Mouse (Mus musculus) limb, embryonic 12.5 days (tissue): ENCODE results near the gene Ncapg2. TPM values are rescaled to one million over a fixed set of nuclear protein-coding genes. Genes with fewer than 3 reads are reported as not detected.
A peak's percentile ranks its signal among the peaks of the same experiment; 100 is the strongest.

ENCODE experiments used
- ATAC-seq: fragments of 200-750 bp; cut with Nextera tagmentation; 2 replicates; pipeline ENCODE4 v1.8.0; 2017; ENCODE audit warnings: low read depth, moderate TSS enrichment; ENCODE audit not compliant: insufficient number of reproducible peaks, insufficient read depth, low FRiP score, low TSS enrichment
- H3K27ac ChIP-seq: fragments of 300-500 bp; sonication (generic); 2 replicates; pipeline ENCODE4 v1.5.1; 2016; ENCODE audit warnings: mild to moderate bottlenecking, moderate library complexity
- H3K27me3 ChIP-seq: fragments of 300-500 bp; sonication (generic); 2 replicates; pipeline ENCODE4 v1.6.1; 2016; ENCODE audit warnings: mild to moderate bottlenecking, moderate library complexity
- H3K36me3 ChIP-seq: fragments of 300-500 bp; sonication (generic); 2 replicates; pipeline ENCODE4 v1.6.1; 2016; ENCODE audit warnings: mild to moderate bottlenecking, moderate library complexity
- H3K4me1 ChIP-seq: fragments of 300-500 bp; sonication (generic); replicated peaks from 2 replicates; pipeline ENCODE4 v1.6.1; 2016
- H3K4me2 ChIP-seq: fragments of 300-500 bp; sonication (generic); 2 replicates; pipeline ENCODE4 v1.6.1; 2016; ENCODE audit warnings: mild to moderate bottlenecking, moderate library complexity
- H3K4me3 ChIP-seq: fragments of 300-500 bp; sonication (generic); replicated peaks from 2 replicates; pipeline ENCODE4 v1.5.1; 2016; ENCODE audit warnings: mild to moderate bottlenecking
- H3K9ac ChIP-seq: fragments of 300-500 bp; sonication (generic); replicated peaks from 2 replicates; pipeline ENCODE4 v1.6.1; 2016; ENCODE audit warnings: mild to moderate bottlenecking, moderate library complexity
- H3K9me3 ChIP-seq: fragments of 300-500 bp; sonication (generic); 2 replicates; pipeline ENCODE4 v1.6.1; 2016; ENCODE audit warnings: mild to moderate bottlenecking, moderate library complexity
- WGBS: fragments of 180-500 bp; shearing (Covaris S2); methylation state at CpG from one replicate; pipeline ENCODE4 v1.1.7; 2016; 5-methylcytosine and 5-hydroxymethylcytosine counted together
- polyA plus RNA-seq: library from polyadenylated mRNA; unstranded; fragments of >200 nt; fragmentation: Nextera tagmentation; extraction: Ambion mirVana; gene quantifications from 2 replicates; pipeline ENCODE4 v1.2.1, GENCODE M21; 2016

Ncapg2 gene
- polyA plus RNA-seq, 1 experiment from 2014 or later, result 53.0 TPM

DNA sequence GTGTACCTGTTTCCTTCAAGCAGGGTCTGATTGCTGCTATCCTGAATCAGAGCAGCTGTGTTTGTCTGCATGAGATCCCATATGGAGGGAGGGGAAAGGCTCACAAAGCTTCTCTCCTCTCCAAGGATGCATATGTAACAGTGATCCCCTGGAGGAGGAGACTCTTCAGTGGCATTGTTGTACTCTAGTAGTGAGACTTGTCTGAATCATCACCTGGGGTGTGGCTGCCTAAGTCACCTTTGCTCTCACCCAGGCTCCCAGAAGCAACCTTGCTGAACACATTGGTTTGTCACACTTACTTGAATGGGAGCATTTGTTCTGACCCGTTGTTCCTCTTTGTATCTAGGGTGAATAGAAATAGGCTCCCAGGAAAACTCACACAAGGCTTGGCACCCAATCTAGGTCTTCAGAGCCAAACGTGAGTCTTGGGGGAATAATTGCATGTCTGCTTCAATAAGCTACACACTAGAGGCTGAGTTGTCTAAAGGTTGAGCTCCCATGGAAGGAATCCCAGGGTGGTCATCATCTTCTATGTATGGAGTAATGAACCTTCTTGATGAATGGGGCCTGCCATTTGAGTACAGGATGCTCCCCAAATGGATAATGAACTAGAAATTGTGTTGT is 9.0 kb upstream of the Ncapg2 start:
- ATAC-seq, result no peak
- no peaks in the 10 kb centered on the region for H3K27me3 ChIP-seq
- no peak overlapping the region for H3K9ac ChIP-seq
- peaks cover 18% of the 10 kb centered on the region for H3K9me3 ChIP-seq
- H3K4me1 ChIP-seq, result no peaks in the 10 kb centered on the region
- no peak overlapping the region for H3K4me3 ChIP-seq
- no peaks in the 10 kb centered on the region for H3K36me3 ChIP-seq
- no peak overlapping the region for H3K4me2 ChIP-seq
- 73% methylated on average over 2 of the region's 2 CpGs for whole genome bisulfite sequencing
- no peak overlapping the region for H3K27ac ChIP-seq

DNA sequence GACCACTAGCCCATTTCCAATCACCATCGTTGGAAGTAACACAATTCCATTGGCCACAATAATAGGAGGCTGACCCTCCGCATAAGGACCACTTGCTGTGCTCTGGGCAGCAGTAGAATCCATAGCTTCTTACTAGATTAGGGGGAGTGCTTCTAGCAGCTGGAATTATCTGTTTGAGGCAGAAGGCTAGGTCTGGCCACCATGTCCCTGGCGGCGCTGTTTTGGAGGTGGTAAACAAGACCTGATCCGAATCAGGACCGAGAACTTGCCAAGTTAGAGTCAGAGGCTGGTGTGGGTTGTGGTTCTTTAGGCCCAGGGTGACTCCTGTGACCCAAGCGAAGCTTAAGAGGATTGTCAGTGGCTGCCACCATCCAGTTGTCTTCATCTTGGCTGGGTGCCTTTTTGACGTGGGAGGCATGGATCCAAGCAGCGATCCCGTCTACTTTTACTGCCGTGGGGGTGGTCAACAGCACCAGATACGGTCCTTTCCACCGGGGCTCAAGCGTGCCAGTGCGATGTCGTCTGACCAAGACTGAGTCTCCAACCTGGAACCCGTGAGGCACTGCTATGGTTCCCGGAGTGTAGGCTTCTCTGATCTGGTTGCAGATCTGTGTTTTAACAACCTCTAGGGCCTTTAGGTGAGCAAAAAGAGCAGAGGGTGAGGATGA is 1.1 kb upstream of the Ncapg2 start:
- Histone ChIP-seq H3K27me3 (no peaks in the 10 kb centered on the region), H3K9ac (no peak overlapping the region), H3K4me3 (peak overlapping the region; percentile 74), H3K4me2 (peak overlapping the region; percentile 84), H3K9me3 (peaks cover 48% of the 10 kb centered on the region), H3K36me3 (peaks cover 46% of the 10 kb centered on the region), H3K4me1 (peaks cover 4% of the 10 kb centered on the region), H3K27ac (no peak overlapping the region)
- ATAC-seq, result peak; percentile 6; the same call in 1 of the 2 replicates
- 94% methylated on average over 18 of the region's 18 CpGs for WGBS

DNA sequence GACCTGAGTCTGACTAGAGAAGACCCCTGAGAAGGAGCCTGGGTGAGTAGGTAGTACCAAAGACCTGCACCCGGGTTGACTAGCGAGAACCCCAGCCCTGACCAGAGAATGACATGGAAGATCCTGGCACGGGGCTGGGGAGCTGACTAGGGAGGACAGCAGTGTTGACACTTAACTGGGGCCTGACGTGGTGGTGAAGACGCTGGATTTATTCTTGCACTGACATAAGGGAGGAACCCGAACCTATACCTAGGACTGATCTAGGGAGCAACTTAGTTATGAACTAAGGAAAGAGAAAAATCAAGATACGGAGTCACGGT is 594 bp downstream of the Ncapg2 start:
- 0 out of 2 replicates have a peak overlapping the region, but pooled peaks have one; percentile 62 for H3K27ac ChIP-seq
- no peaks in the 10 kb centered on the region for H3K27me3 ChIP-seq
- no peak for ATAC-seq
- peak overlapping the region; percentile 84 for H3K4me2 ChIP-seq
- peak overlapping the region; percentile 83 for H3K9ac ChIP-seq
- peaks cover 60% of the 10 kb centered on the region for H3K36me3 ChIP-seq
- H3K9me3 ChIP-seq, result peaks cover 37% of the 10 kb centered on the region
- peaks cover 4% of the 10 kb centered on the region for H3K4me1 ChIP-seq
- 14% methylated on average over 8 of the region's 8 CpGs for WGBS
- peak overlapping the region; percentile 74 for H3K4me3 ChIP-seq

DNA sequence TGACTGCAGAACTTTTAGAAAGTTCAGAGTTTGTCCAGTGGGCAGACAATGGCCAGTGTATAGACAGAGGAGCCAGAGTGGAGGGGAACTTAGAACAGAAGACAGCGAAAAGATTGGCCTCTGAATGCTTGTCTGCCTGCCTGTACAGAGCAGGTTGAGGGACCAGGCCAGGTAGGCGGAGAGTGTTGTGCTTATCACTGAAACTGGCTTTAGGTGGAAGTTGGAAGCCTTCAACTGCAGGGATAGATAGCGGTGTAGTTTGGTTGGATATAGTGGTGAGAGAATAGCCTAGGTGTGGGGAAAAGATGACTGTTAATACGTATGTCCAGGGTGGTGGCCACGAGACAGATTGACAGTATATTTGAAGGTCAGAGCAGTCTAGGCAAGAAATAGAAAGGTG is 2.7 kb downstream of the Ncapg2 start:
- 96% methylated on average over 5 of the region's 5 CpGs for WGBS
- Histone ChIP-seq H3K4me2 (no peak overlapping the region), H3K4me3 (no peak overlapping the region), H3K27me3 (no peaks in the 10 kb centered on the region), H3K27ac (no peak overlapping the region), H3K36me3 (peaks cover 50% of the 10 kb centered on the region), H3K4me1 (peaks cover 4% of the 10 kb centered on the region), H3K9ac (no peak overlapping the region), H3K9me3 (peaks cover 16% of the 10 kb centered on the region)
- ATAC-seq, result no peak

DNA sequence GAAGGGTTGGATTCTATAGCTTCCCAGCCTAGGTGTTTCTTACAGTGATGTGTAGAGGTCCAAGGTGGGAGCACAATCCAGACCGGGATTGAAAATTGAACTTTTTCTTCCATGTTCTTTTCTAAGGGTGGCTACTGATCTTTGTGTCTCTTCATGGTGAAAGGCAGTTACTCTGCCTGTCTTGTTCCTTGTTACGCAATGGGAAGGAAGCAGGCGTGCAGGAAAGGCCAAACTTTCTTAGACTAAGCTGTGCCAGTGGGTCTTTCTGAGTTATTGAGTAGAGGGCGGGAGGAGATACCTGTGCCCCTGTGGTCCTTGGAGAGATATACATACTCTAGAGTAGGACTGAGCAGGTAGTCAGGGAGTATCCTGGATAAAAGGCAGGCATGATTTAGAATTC is 9.7 kb downstream of the Ncapg2 start:
- H3K27me3 ChIP-seq, result no peaks in the 10 kb centered on the region
- ATAC-seq, result no peak
- H3K36me3 ChIP-seq, result peaks cover 60% of the 10 kb centered on the region
- H3K4me2 ChIP-seq, result no peak overlapping the region
- H3K4me1 ChIP-seq, result no peaks in the 10 kb centered on the region
- no peak overlapping the region for H3K4me3 ChIP-seq
- H3K27ac ChIP-seq, result no peak overlapping the region
- H3K9me3 ChIP-seq, result no peaks in the 10 kb centered on the region
- H3K9ac ChIP-seq, result no peak overlapping the region
- WGBS, result 94% methylated on average over 4 of the region's 4 CpGs

GRCm38 (mm10) chr12:116416514-116416913 is 11.3 kb downstream of the Ncapg2 start:
- Histone ChIP-seq H3K27me3 (no peaks in the 10 kb centered on the region), H3K36me3 (peaks cover 62% of the 10 kb centered on the region), H3K4me2 (no peak overlapping the region), H3K4me3 (no peak overlapping the region), H3K9me3 (no peaks in the 10 kb centered on the region), H3K9ac (no peak overlapping the region), H3K27ac (no peak overlapping the region), H3K4me1 (no peaks in the 10 kb centered on the region)
- 92% methylated on average over 1 of the region's 1 CpGs for WGBS
- no peak for ATAC-seq

DNA sequence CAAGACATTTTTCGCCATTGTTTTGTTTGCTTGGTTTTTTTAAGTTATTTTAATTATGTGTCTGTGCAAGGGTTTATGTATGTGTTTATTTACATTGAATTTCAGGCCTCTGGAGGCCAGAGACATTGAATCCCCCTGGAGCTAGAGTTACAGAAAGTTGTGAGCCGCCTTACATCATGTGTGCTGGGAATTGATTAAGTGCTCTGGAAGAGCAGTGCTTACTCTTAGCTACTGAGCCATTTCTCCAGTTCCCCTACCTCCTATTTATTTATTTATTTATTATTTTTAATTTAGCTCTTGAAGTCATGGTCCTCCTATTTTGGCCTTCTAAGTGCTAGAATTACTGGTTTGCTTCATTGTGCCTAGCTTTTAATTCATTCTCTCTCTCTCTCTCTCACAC is 16.5 kb downstream of the Ncapg2 start:
- Histone ChIP-seq H3K27me3 (no peaks in the 10 kb centered on the region), H3K9me3 (no peaks in the 10 kb centered on the region), H3K4me2 (no peak overlapping the region), H3K4me3 (no peak overlapping the region), H3K9ac (no peak overlapping the region), H3K36me3 (peaks cover 75% of the 10 kb centered on the region), H3K4me1 (no peaks in the 10 kb centered on the region), H3K27ac (no peak overlapping the region)
- WGBS, result 82% methylated on average over 2 of the region's 2 CpGs
- ATAC-seq, result no peak

DNA sequence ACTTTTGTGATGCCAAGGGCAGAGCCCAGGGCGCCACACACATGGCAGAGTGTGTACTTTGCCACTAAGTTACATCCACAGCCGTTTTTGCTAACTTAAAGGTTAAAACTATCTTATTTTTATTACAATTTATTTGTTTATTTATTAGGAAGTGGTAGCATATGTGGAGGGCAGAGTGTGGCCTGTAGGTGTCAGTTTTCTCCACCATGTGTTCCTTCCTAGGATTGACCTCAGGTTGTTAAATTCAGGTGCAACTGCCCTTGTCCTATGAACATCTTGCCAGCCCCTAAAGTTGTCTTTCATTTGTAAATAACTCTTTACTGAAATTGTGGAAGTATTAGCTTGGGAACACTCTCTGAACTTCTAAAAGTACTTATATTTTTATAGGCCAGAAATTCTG is 20.2 kb downstream of the Ncapg2 start:
- Histone ChIP-seq H3K27ac (no peak overlapping the region), H3K9me3 (no peaks in the 10 kb centered on the region), H3K27me3 (no peaks in the 10 kb centered on the region), H3K4me3 (no peak overlapping the region), H3K9ac (no peak overlapping the region), H3K36me3 (peaks cover 81% of the 10 kb centered on the region), H3K4me1 (no peaks in the 10 kb centered on the region), H3K4me2 (no peak overlapping the region)
- ATAC-seq, result no peak
- WGBS, result 90% methylated on average over 2 of the region's 2 CpGs

GRCm38 (mm10) chr12:116433742-116434141 is 28.5 kb downstream of the Ncapg2 start:
- 88% methylated on average over 2 of the region's 2 CpGs for WGBS
- H3K4me2 ChIP-seq, result no peak overlapping the region
- peaks cover 73% of the 10 kb centered on the region for H3K36me3 ChIP-seq
- H3K9ac ChIP-seq, result no peak overlapping the region
- H3K9me3 ChIP-seq, result no peaks in the 10 kb centered on the region
- no peak overlapping the region for H3K27ac ChIP-seq
- H3K4me1 ChIP-seq, result no peaks in the 10 kb centered on the region
- H3K4me3 ChIP-seq, result no peak overlapping the region
- ATAC-seq, result no peak
- H3K27me3 ChIP-seq, result no peaks in the 10 kb centered on the region

DNA sequence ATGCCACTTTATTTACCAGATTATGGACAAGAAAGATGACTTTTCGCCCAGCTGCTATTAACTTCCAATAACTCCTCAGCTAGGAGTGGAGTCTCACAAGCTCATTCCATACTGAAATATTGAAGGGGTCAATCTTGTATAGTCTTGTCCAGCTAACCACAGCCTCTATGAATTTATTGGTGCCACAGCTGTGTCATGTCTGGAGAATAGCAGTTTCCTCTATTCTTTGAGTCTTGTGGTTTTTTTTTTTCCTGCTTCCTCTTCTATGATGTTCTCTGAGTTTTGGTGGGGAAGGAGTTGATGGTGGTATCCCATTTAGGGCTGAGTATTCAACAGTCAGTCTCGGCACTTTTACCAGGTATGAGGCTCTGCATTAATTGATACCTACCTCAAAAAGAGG is 30.0 kb downstream of the Ncapg2 start:
- H3K4me1 ChIP-seq, result no peaks in the 10 kb centered on the region
- WGBS, result 81% methylated on average over 2 of the region's 2 CpGs
- peaks cover 72% of the 10 kb centered on the region for H3K36me3 ChIP-seq
- no peak for ATAC-seq
- no peak overlapping the region for H3K4me2 ChIP-seq
- H3K9me3 ChIP-seq, result no peaks in the 10 kb centered on the region
- H3K27ac ChIP-seq, result no peak overlapping the region
- H3K27me3 ChIP-seq, result no peaks in the 10 kb centered on the region
- H3K9ac ChIP-seq, result no peak overlapping the region
- H3K4me3 ChIP-seq, result no peak overlapping the region

DNA sequence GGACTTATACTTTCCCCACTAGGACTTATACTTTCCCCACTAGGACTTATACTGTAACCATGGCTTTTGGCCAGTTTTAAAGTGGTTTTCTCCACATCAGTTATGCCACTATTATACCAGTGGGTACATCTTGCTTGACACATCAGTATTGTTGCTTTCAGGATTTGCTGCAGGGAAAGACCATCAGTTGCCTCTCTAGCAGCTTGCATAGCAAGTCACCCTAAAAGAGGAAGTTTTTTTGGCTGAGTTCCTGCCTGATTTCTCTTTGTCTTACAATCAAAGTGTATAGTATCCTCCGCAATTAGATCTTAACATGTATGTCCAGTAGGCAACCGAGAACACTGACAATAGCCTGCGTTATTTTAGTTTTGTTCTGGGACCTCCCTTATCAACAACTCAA is 30.9 kb downstream of the Ncapg2 start:
- Histone ChIP-seq H3K27me3 (no peaks in the 10 kb centered on the region), H3K4me2 (no peak overlapping the region), H3K4me3 (no peak overlapping the region), H3K36me3 (peaks cover 73% of the 10 kb centered on the region), H3K9me3 (no peaks in the 10 kb centered on the region), H3K27ac (no peak overlapping the region), H3K9ac (no peak overlapping the region), H3K4me1 (no peaks in the 10 kb centered on the region)
- no peak for ATAC-seq
- 90% methylated on average over 3 of the region's 3 CpGs for WGBS

DNA sequence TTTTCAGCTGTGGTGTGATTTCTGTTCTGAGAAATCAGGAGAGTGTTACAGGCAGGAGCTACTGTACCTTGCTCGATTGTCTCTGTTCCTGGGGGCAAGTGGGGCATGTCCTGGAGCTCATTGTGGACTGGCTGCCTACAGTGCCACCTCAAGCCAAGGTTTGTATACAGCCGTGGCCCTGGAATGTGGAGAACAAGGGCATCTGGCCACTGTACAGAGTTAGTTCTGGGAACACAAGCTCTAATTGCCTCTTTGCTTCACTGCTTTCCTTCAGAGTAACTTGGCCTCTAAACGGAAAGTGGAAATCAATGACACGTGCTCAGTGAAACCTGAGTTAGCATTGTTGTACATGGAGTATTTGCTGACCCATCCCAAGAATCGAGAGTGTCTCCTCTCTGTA is 33.4 kb downstream of the Ncapg2 start:
- H3K9me3 ChIP-seq, result no peaks in the 10 kb centered on the region

More for the DNA sequence above, 33.4 kb downstream of the Ncapg2 start:
- no peaks in the 10 kb centered on the region for H3K27me3 ChIP-seq
- H3K4me1 ChIP-seq, result no peaks in the 10 kb centered on the region
- H3K4me2 ChIP-seq, result no peak overlapping the region
- WGBS, result 86% methylated on average over 5 of the region's 5 CpGs
- ATAC-seq, result no peak
- H3K9ac ChIP-seq, result no peak overlapping the region
- no peak overlapping the region for H3K27ac ChIP-seq
- H3K4me3 ChIP-seq, result no peak overlapping the region
- H3K36me3 ChIP-seq, result peaks cover 76% of the 10 kb centered on the region
